Mouse (Mus musculus) neural tube, embryonic 11.5 days (tissue): ENCODE measurements around the gene Gstm6. TPM values are rescaled to one million over a fixed set of nuclear protein-coding genes. Genes with fewer than 3 reads are reported as not detected.
"Not testable (repeated sequence)": the region's sequence is repeated elsewhere in the genome, so short reads cannot be mapped to it uniquely, and the experiment has no call there.

Experiments
- ATAC-seq: fragments of 200-750 bp; cut with Nextera tagmentation; 2 replicates; pipeline ENCODE4 v1.8.0; 2017; ENCODE audit warnings: moderate number of reproducible peaks, mild to moderate bottlenecking, moderate TSS enrichment, moderate library complexity; ENCODE audit not compliant: insufficient read depth, low FRiP score, low TSS enrichment
- DNase-seq: peaks from one replicate; pipeline ENCODE4 v3.0.0-alpha.2; 2015; ENCODE audit warnings: low spot score
- H3K27ac ChIP-seq: fragments of 300-500 bp; sonication (generic); 2 replicates; pipeline ENCODE4 v1.5.1; 2014; ENCODE audit warnings: low read depth, mild to moderate bottlenecking, low read length
- H3K27me3 ChIP-seq: fragments of 300-500 bp; sonication (generic); 2 replicates; pipeline ENCODE4 v1.6.1; 2014; ENCODE audit warnings: mild to moderate bottlenecking, low read length, mixed read lengths; ENCODE audit not compliant: control insufficient read depth, insufficient read depth
- H3K36me3 ChIP-seq: fragments of 300-500 bp; sonication (generic); 2 replicates; pipeline ENCODE4 v1.6.1; 2014; ENCODE audit warnings: mild to moderate bottlenecking, low read length, moderate library complexity, mixed read lengths; ENCODE audit not compliant: control insufficient read depth, insufficient read depth
- H3K4me1 ChIP-seq: fragments of 300-500 bp; sonication (generic); 2 replicates; pipeline ENCODE4 v1.6.1; 2014; ENCODE audit warnings: low read length, mixed read lengths; ENCODE audit not compliant: control insufficient read depth, insufficient read depth
- H3K4me2 ChIP-seq: fragments of 300-500 bp; sonication (generic); 2 replicates; pipeline ENCODE4 v1.6.1; 2014; ENCODE audit warnings: low read depth, mild to moderate bottlenecking, moderate library complexity
- H3K4me3 ChIP-seq: fragments of 300-500 bp; sonication (generic); 2 replicates; pipeline ENCODE4 v1.5.1; 2014; ENCODE audit warnings: low read depth, low read length
- H3K9ac ChIP-seq: fragments of 300-500 bp; sonication (generic); 2 replicates; pipeline ENCODE4 v1.6.1; 2014; ENCODE audit warnings: mild to moderate bottlenecking, low read length
- H3K9me3 ChIP-seq: fragments of 300-500 bp; sonication (generic); 2 replicates; pipeline ENCODE4 v1.6.1; 2016; ENCODE audit warnings: low read length; ENCODE audit not compliant: control insufficient read depth
- WGBS: fragments of 180-500 bp; shearing (Covaris S2); extraction: QIAGEN DNeasy Blood & Tissue Kit; methylation state at CpG from one replicate; pipeline ENCODE4 v1.1.7; 2014; 5-methylcytosine and 5-hydroxymethylcytosine counted together
- polyA plus RNA-seq: library from polyadenylated mRNA; unstranded; fragments of >200 nt; fragmentation: Nextera tagmentation; extraction: Ambion mirVana; gene quantifications from 2 replicates; pipeline ENCODE4 v1.2.1, GENCODE M21; 2014

Gene Gstm6
- polyA plus RNA-seq, 1 experiment from 2014 or later: 5.3 TPM

GRCm38 (mm10) chr3:107895194-107895719 lies 48.3 kb downstream of the Gstm6 start:
- H3K36me3 ChIP-seq: no peaks in the 10 kb centered on the region
- peaks cover 6% of the 10 kb centered on the region; the same call in 1 of the 2 replicates for H3K4me1 ChIP-seq
- H3K27me3 ChIP-seq: no peaks in the 10 kb centered on the region
- peak overlapping the region; percentile 73 for H3K4me3 ChIP-seq
- no peaks in the 10 kb centered on the region for H3K9me3 ChIP-seq
- H3K27ac ChIP-seq: no peak overlapping the region
- no peak for DNase-seq
- H3K4me2 ChIP-seq: peak overlapping the region; percentile 80
- peak; percentile 11; the same call in 1 of the 2 replicates for ATAC-seq
- 12% methylated on average over 6 of the region's 6 CpGs for WGBS
- H3K9ac ChIP-seq: peak overlapping the region; percentile 88

DNA sequence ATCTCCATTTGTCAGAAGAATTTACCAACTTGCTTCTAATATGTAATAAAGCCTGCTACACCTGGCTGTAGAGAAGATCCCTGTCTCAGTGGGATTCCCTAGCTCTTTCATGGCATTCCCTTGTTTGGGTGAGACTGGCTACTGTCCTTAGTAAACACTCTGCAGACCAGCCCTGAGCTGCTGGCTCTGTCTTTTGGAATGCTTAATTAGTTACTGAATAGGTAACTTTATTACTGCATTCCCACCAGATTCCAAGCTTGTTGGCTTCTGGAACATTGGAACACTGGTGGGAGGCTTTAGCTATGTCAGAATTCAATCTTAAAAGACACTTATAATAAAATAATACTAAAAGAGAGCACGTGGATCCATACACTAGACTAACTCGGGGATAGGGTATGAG lies 54.3 kb downstream of the Gstm6 start:
- H3K4me1 ChIP-seq, H3K4me3 ChIP-seq, ATAC-seq, H3K27me3 ChIP-seq, H3K27ac ChIP-seq, DNase-seq, H3K4me2 ChIP-seq, H3K36me3 ChIP-seq, H3K9me3 ChIP-seq, H3K9ac ChIP-seq: not testable (repeated sequence)
- WGBS: 90% methylated on average over 2 of the region's 2 CpGs

Other genes starting within 250 kb of the Gstm6 start
- 124 and 127 TPM in 2 replicates for gene Ahcyl1, start 247.2 kb downstream of the Gstm6 start, polyA plus RNA-seq
- gene Csf1, start 183.3 kb downstream of the Gstm6 start, polyA plus RNA-seq: 5.6 and 6.0 TPM in 2 replicates
- 0.11 TPM in 1 of 2 replicates, not detected in the other for gene Eps8l3, start 66.5 kb downstream of the Gstm6 start, polyA plus RNA-seq
- 210 and 222 TPM in 2 replicates for gene Gstm5, start 47.9 kb downstream of the Gstm6 start, polyA plus RNA-seq
- 49.9 and 50.8 TPM in 2 replicates for gene Gstm7, start 11.9 kb downstream of the Gstm6 start, polyA plus RNA-seq
- gene Gstm3, start 25.5 kb upstream of the Gstm6 start, polyA plus RNA-seq: not detected in 2 replicates
- 18.5 and 20.8 TPM in 2 replicates for gene Gstm2, start 42.7 kb upstream of the Gstm6 start, polyA plus RNA-seq
- 28.0 and 31.5 TPM in 2 replicates for gene Gstm1, start 74.2 kb upstream of the Gstm6 start, polyA plus RNA-seq
- 12.4 and 12.9 TPM in 2 replicates for gene Gstm4, start 101.1 kb upstream of the Gstm6 start, polyA plus RNA-seq
- gene Ampd2, start 142.9 kb upstream of the Gstm6 start, polyA plus RNA-seq: 40.1 and 42.9 TPM in 2 replicates
- gene Gnat2, start 149.0 kb upstream of the Gstm6 start, polyA plus RNA-seq: 0.73 and 0.99 TPM in 2 replicates
- gene Gnai3, start 202.4 kb upstream of the Gstm6 start, polyA plus RNA-seq: 210 and 217 TPM in 2 replicates
- gene Gpr61, start 211.1 kb upstream of the Gstm6 start, polyA plus RNA-seq: 0.45 and 1.1 TPM in 2 replicates
- 6.5 and 7.2 TPM in 2 replicates for gene Amigo1, start 242.6 kb upstream of the Gstm6 start, polyA plus RNA-seq